Mouse (Mus musculus) lung, postnatal 0 days (tissue): ENCODE results near the gene Mecr. TPM values are rescaled to one million over a fixed set of nuclear protein-coding genes. Genes with fewer than 3 reads are reported as not detected.
A peak's percentile ranks its signal among the peaks of the same experiment; 100 is the strongest.

Experiments used
- ATAC-seq: fragments of 200-750 bp; cut with Nextera tagmentation; 2 replicates; pipeline ENCODE4 v1.8.0; 2017; ENCODE audit warnings: moderate library complexity
- DNase-seq: peaks from one replicate; pipeline ENCODE4 v3.0.0-alpha.2; 2016; ENCODE audit warnings: low spot score
- H3K27ac ChIP-seq: fragments of 300-500 bp; sonication (generic); 2 replicates; pipeline ENCODE4 v1.5.1; 2014; ENCODE audit warnings: antibody characterized with exemption, mild to moderate bottlenecking, low read length, mixed read lengths
- H3K27me3 ChIP-seq: fragments of 300-500 bp; sonication (generic); replicated peaks from 2 replicates; pipeline ENCODE4 v1.6.1; 2014; ENCODE audit warnings: low read length, mixed read lengths; ENCODE audit not compliant: insufficient read depth
- H3K36me3 ChIP-seq: fragments of 300-500 bp; sonication (generic); 2 replicates; pipeline ENCODE4 v1.6.1; 2014; ENCODE audit warnings: low read length, mixed read lengths; ENCODE audit not compliant: insufficient read depth
- H3K4me1 ChIP-seq: fragments of 300-500 bp; sonication (generic); 2 replicates; pipeline ENCODE4 v1.6.1; 2014; ENCODE audit warnings: antibody characterized with exemption, low read depth, low read length, mixed read lengths; ENCODE audit not compliant: insufficient read depth
- H3K4me2 ChIP-seq: fragments of 300-500 bp; sonication (generic); replicated peaks from 2 replicates; pipeline ENCODE4 v1.6.1; 2014; ENCODE audit warnings: low read depth, mild to moderate bottlenecking, low read length, moderate library complexity, mixed read lengths
- H3K4me3 ChIP-seq: fragments of 300-500 bp; sonication (generic); 2 replicates; pipeline ENCODE4 v1.5.1; 2014; ENCODE audit warnings: low read depth, low read length
- H3K9ac ChIP-seq: fragments of 300-500 bp; sonication (generic); replicated peaks from 2 replicates; pipeline ENCODE4 v1.6.1; 2014; ENCODE audit warnings: low read depth, mild to moderate bottlenecking
- H3K9me3 ChIP-seq: fragments of 300-500 bp; sonication (generic); 2 replicates; pipeline ENCODE4 v1.6.1; 2016; ENCODE audit warnings: low read length, mixed read lengths
- CTCF ChIP-seq: IDR thresholded peaks from 2 replicates; pipeline ENCODE4 v1.5.1; 2016; ENCODE audit warnings: antibody characterized with exemption, mild to moderate bottlenecking
- EP300 ChIP-seq: IDR thresholded peaks from 2 replicates; pipeline ENCODE4 v1.6.1; 2016; ENCODE audit warnings: antibody characterized with exemption, mild to moderate bottlenecking, control low read depth
- WGBS: fragments of 180-500 bp; shearing (Covaris S2); extraction: QIAGEN DNeasy Blood & Tissue Kit; methylation state at CpG from one replicate; pipeline ENCODE4 v1.1.7; 2014; 5-methylcytosine and 5-hydroxymethylcytosine counted together
- polyA plus RNA-seq: library from polyadenylated mRNA; unstranded; fragments of >200 nt; fragmentation: Nextera tagmentation; extraction: Ambion mirVana; gene quantifications from 2 replicates; pipeline ENCODE4 v1.2.1, GENCODE M21; 2015

Gene Mecr
- polyA plus RNA-seq, 1 experiment from 2014 or later = 21.2 TPM

DNA sequence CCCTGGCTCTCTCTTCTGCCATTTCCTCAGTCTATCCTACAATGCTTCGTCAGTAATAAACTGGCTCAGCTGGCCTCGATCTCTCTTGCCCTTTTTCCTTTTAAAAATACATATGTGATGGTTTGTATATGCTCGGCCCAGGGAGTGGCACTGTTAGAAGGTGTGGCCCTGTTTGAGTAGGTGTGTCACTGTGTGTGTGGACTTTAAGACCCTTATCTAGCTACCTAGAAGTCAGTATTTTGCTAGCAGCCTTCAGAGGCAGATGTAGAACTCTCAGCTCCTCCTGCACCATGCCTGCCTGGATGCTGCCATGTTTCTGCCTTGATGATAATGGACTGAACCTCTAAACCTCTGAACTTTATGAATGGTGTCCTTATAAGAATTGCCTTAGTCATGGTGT, 20.7 kb upstream of the Mecr start:
- Histone ChIP-seq H3K4me3 (no peak overlapping the region), H3K9me3 (no peaks in the 10 kb centered on the region), H3K4me1 (no peaks in the 10 kb centered on the region), H3K27ac (no peak overlapping the region), H3K36me3 (no peaks in the 10 kb centered on the region), H3K4me2 (no peak overlapping the region), H3K27me3 (no peaks in the 10 kb centered on the region), H3K9ac (no peak overlapping the region)
- no peak for TF ChIP-seq EP300
- no peak for TF ChIP-seq CTCF
- 75% methylated on average over 3 of the region's 3 CpGs for WGBS
- ATAC-seq (no peak), DNase-seq (no peak)

- no peak for TF ChIP-seq CTCF
- TF ChIP-seq EP300 = no peak
- no peaks in the 10 kb centered on the region for H3K4me1 ChIP-seq
- no peak overlapping the region for H3K4me3 ChIP-seq
- H3K27me3 ChIP-seq = no peaks in the 10 kb centered on the region
- no peak for ATAC-seq
- no peaks in the 10 kb centered on the region for H3K36me3 ChIP-seq
- no peaks in the 10 kb centered on the region for H3K9me3 ChIP-seq
- DNase-seq = no peak
- no peak overlapping the region for H3K9ac ChIP-seq
- no peak overlapping the region for H3K4me2 ChIP-seq
- 59% methylated on average over 3 of the region's 3 CpGs for WGBS
- H3K27ac ChIP-seq = no peak overlapping the region
Observed at GRCm38 (mm10) chr4:131824939-131825338, 18.3 kb upstream of the Mecr start.

DNA sequence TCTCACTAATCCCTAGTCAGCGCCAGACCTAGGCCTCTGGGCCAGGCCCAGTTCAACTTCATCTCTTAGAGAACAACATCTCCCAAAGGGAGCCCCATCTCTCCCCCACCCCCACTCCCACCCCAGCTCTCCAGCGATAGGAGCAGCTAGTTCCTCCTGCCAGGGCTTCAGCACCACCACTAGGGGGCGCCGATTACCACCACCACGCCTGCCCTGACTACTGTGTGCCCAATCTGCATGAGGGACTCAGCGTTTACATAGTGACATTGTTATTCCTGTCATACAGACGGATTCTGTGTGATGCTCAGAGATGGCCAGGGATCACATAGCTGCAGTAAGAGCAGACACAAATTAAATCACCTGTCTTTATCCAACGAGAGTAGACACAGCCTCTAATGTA, 17.4 kb upstream of the Mecr start:
- H3K4me1 ChIP-seq = no peaks in the 10 kb centered on the region
- no peak overlapping the region for H3K9ac ChIP-seq
- H3K4me2 ChIP-seq = no peak overlapping the region
- DNase-seq (no peak), ATAC-seq (peak; percentile 43)
- H3K27me3 ChIP-seq = no peaks in the 10 kb centered on the region
- TF ChIP-seq EP300 (no peak), CTCF (peak; percentile 73)
- no peaks in the 10 kb centered on the region for H3K9me3 ChIP-seq
- no peak overlapping the region for H3K4me3 ChIP-seq
- H3K27ac ChIP-seq = no peak overlapping the region
- no peaks in the 10 kb centered on the region for H3K36me3 ChIP-seq
- WGBS = 34% methylated on average over 8 of the region's 8 CpGs

DNA sequence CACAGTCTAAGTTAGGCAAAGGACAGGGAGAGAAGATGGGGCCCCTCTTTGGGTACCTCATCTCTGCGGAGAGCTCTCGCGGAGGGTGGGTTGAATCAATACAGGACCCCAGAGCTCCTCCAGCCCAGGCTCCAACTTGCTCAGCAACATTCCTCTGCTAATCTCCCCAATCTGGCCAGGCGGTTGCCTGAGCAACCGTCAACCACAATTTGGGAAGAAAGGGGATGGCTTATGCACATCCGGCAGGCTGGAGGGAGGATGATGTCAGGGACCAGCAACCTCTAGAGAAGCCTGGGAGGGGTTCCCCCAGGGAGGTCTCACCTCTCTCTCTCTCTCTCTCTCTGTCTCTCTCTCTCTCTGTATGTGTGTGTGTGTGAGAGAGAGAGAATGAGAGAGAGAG, 16.4 kb upstream of the Mecr start:
- Histone ChIP-seq H3K27ac (no peak overlapping the region), H3K4me3 (no peak overlapping the region), H3K9me3 (no peaks in the 10 kb centered on the region), H3K27me3 (no peaks in the 10 kb centered on the region), H3K9ac (no peak overlapping the region), H3K36me3 (no peaks in the 10 kb centered on the region), H3K4me2 (no peak overlapping the region), H3K4me1 (no peaks in the 10 kb centered on the region)
- ATAC-seq = 0 out of 2 replicates have a peak, but pooled peaks have one; percentile 22
- WGBS = 17% methylated on average over 6 of the region's 6 CpGs
- no peak for TF ChIP-seq CTCF
- TF ChIP-seq EP300 = no peak
- no peak for DNase-seq

- H3K4me3 ChIP-seq = no peak overlapping the region
- no peak overlapping the region for H3K9ac ChIP-seq
- no peak overlapping the region for H3K4me2 ChIP-seq
- H3K9me3 ChIP-seq = no peaks in the 10 kb centered on the region
- no peak overlapping the region for H3K27ac ChIP-seq
- TF ChIP-seq CTCF (no peak), EP300 (no peak)
- H3K36me3 ChIP-seq = no peaks in the 10 kb centered on the region
- DNase-seq (no peak), ATAC-seq (no peak)
- H3K27me3 ChIP-seq = no peaks in the 10 kb centered on the region
- 72% methylated on average over 8 of the region's 8 CpGs for WGBS
- H3K4me1 ChIP-seq = no peaks in the 10 kb centered on the region
Observed at GRCm38 (mm10) chr4:131829123-131829522, 14.1 kb upstream of the Mecr start.

GRCm38 (mm10) chr4:131831546-131832045, 11.7 kb upstream of the Mecr start:
- peak; percentile 41 for DNase-seq
- no peak overlapping the region for H3K4me3 ChIP-seq
- H3K9me3 ChIP-seq = no peaks in the 10 kb centered on the region
- TF ChIP-seq CTCF (no peak), EP300 (no peak)
- no peak overlapping the region for H3K9ac ChIP-seq
- no peaks in the 10 kb centered on the region for H3K27me3 ChIP-seq
- no peak overlapping the region for H3K4me2 ChIP-seq
- 50% methylated on average over 5 of the region's 5 CpGs for WGBS
- H3K27ac ChIP-seq = no peak overlapping the region
- no peaks in the 10 kb centered on the region for H3K36me3 ChIP-seq
- H3K4me1 ChIP-seq = no peaks in the 10 kb centered on the region
- ATAC-seq = no peak; the same call in 1 of the 2 replicates
